Mouse (Mus musculus) cerebellum, adult 2 months (tissue): ENCODE results near the gene Fam104a. TPM values are rescaled to one million over a fixed set of nuclear protein-coding genes. Genes with fewer than 3 reads are reported as not detected.
"Not testable (repeated sequence)": the region's sequence is repeated elsewhere in the genome, so short reads cannot be mapped to it uniquely, and the experiment has no call there.

Source experiments
- DNase-seq, 2 experiments: peaks; one replicate each; pipeline ENCODE4 v3.0.0; 2021
- H3K27ac ChIP-seq: fragments of 200-500 bp; 2 replicates; pipeline ENCODE4 v1.5.1; 2012; ENCODE audit warnings: low read length, control low read depth, inconsistent platforms; ENCODE audit not compliant: insufficient read depth
- H3K27me3 ChIP-seq: fragments of 200-500 bp; 2 replicates; pipeline ENCODE4 v1.6.1; 2012; ENCODE audit warnings: inconsistent platforms, mild to moderate bottlenecking, low read length, moderate library complexity; ENCODE audit not compliant: control insufficient read depth, insufficient read depth
- H3K4me1 ChIP-seq: fragments of 200-500 bp; 2 replicates; pipeline ENCODE4 v1.6.1; 2011; ENCODE audit warnings: low read length; ENCODE audit not compliant: control insufficient read depth, insufficient read depth
- H3K4me3 ChIP-seq: fragments of 200-500 bp; replicated peaks from 2 replicates; pipeline ENCODE3; 2011; ENCODE audit warnings: mild to moderate bottlenecking, low read depth, low read length, control low read depth; ENCODE audit not compliant: insufficient read depth
- CTCF ChIP-seq: fragments of 200-500 bp; IDR thresholded peaks from 2 replicates; pipeline ENCODE4 v1.5.1; 2011; ENCODE audit warnings: low read depth, mild to moderate bottlenecking, control low read depth, low read length, moderate library complexity, borderline replicate concordance; ENCODE audit not compliant: insufficient read depth
- POLR2A ChIP-seq: fragments of 200-500 bp; IDR thresholded peaks from 2 replicates; pipeline ENCODE4 v1.6.1; 2011; ENCODE audit warnings: low read length, control low read depth, borderline replicate concordance; ENCODE audit not compliant: insufficient read depth
- WGBS: fragments of 180-500 bp; shearing (Covaris S2); methylation state at CpG from one replicate; pipeline ENCODE4 v1.1.7; 2018; 5-methylcytosine and 5-hydroxymethylcytosine counted together
- polyA plus RNA-seq: library from polyadenylated mRNA; depleted of rRNA; stranded (reverse); fragments of >200 nt; gene quantifications from 2 replicates; pipeline ENCODE4 v1.2.3, GENCODE M21; 2012

The Fam104a gene
- polyA plus RNA-seq, 1 experiment, result 32.9 TPM

DNA sequence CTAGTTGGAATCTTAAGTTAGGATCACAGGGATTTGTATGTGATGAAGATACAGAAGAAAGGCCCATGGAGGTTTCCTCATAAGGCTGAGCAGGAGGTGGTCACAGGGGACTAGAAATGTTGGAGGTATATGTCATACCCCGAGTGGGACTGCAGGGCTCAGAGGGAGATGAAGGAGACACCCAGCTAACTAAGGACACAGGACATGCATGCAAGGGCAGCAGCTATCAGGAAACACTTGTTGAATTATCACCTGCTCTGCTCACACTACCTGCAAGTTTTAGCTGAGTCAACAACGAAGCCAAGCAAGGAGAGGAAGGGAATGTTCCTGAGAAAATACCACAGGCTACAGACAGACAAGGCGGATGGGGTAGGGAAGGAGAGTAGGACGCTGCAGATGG, 16.3 kb downstream of the Fam104a start:
- Histone ChIP-seq H3K4me3 (no peak overlapping the region), H3K4me1 (peaks cover 18% of the 10 kb centered on the region), H3K27ac (no peak overlapping the region), H3K27me3 (no peaks in the 10 kb centered on the region)
- 73% methylated on average over 4 of the region's 4 CpGs for WGBS
- peak in 1 of 2 experiments; percentile 14 for DNase-seq
- no peak for TF ChIP-seq CTCF
- TF ChIP-seq POLR2A, result no peak

DNA sequence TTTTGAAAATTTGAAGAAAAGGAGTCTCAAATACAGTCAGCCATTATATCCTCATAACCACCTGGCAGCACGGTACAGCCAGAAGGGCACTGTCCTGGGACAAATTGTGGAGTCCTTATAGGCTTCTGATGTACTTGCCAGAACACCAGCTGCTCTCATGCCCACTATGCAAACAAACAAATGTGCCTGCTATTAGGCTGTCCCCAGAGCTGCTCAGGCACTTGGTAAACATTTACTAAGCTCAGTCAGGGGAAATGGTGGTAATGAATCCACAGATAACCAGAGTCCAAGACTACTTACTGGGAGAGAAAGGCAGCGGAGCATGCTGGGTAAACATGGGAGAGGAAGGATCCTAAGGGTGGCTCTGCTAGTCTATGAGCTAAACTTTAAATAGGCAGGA, 16.8 kb downstream of the Fam104a start:
- WGBS, result 33% methylated on average over 2 of the region's 2 CpGs
- Histone ChIP-seq H3K27ac (no peak overlapping the region), H3K4me3 (no peak overlapping the region), H3K4me1 (peaks cover 18% of the 10 kb centered on the region), H3K27me3 (no peaks in the 10 kb centered on the region)
- DNase-seq, result peak in 1 of 2 experiments; percentile 16
- no peak for TF ChIP-seq POLR2A
- no peak for TF ChIP-seq CTCF

DNA sequence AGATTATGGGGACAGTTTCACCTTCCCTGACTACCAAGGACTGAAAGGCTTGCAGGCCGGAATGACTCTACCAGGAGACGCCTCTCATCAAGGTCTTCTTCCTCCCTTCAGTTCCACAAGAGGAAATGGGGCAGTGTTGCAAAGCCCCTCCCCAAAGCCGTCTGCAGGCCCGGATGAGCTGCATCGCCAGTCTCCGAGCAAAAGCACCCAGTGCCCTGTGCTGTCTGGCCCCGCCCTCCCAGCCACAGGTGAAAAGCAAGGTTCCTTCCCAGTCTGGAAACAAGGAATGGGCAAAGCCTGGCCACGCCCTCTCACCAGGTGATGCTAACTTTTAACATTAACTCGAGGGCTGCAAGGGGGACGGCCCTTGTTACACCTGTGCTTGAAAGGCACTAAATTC, 17.3 kb downstream of the Fam104a start:
- Histone ChIP-seq H3K27ac (no peak overlapping the region), H3K4me1 (peaks cover 18% of the 10 kb centered on the region), H3K4me3 (no peak overlapping the region), H3K27me3 (no peaks in the 10 kb centered on the region)
- peak in 1 of 2 experiments; percentile 25 for DNase-seq
- TF ChIP-seq POLR2A (no peak), CTCF (no peak)
- WGBS, result 54% methylated on average over 10 of the region's 10 CpGs

DNA sequence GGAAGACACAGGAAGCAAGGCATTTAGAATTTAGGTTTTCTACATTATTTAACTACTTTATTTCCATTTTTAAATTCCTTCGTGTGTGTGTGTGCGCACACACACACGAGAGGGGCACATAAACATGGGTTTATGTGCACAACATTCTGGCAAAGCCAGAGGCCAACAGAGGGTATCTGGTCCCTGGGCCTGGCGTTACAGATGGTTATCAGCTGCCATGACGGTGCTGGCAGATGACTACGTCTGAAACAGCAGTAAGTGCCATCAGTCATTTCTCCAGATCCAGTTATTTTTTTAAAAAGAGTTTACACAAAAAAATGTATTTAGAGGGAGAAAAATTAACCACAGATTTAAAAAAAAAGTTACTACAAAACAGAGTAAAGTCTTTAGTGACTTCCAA, 17.8 kb downstream of the Fam104a start:
- H3K27me3 ChIP-seq, result no peaks in the 10 kb centered on the region
- H3K27ac ChIP-seq, result no peak overlapping the region
- no peak for DNase-seq
- H3K4me3 ChIP-seq, result no peak overlapping the region
- 47% methylated on average over 6 of the region's 6 CpGs for WGBS
- H3K4me1 ChIP-seq, result peaks cover 23% of the 10 kb centered on the region
- no peak for TF ChIP-seq CTCF
- no peak for TF ChIP-seq POLR2A

DNA sequence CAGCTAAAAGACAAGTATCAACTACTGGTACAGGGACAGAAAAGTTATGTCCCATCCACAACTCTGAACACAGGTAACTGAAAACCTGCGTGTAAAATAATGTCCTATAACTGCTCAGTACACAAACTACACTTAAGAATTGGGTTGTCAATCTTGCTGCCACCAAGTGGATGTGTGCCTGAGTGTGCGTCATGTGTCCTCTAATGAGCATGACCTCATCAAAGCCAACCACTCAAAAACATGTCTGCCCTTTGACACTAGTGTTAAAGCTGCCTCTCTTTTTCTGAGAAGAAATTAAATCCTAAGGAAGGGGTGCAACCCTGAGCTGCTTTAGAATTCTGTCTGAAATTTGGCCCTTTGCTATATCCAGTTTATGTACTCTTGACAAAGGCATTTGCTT, 19.7 kb downstream of the Fam104a start:
- WGBS, result 66% methylated on average over 2 of the region's 2 CpGs
- no peak for DNase-seq
- no peak overlapping the region for H3K4me3 ChIP-seq
- H3K27me3 ChIP-seq, result no peaks in the 10 kb centered on the region
- H3K4me1 ChIP-seq, result peaks cover 26% of the 10 kb centered on the region
- H3K27ac ChIP-seq, result no peak overlapping the region
- TF ChIP-seq CTCF (no peak), POLR2A (no peak)

DNA sequence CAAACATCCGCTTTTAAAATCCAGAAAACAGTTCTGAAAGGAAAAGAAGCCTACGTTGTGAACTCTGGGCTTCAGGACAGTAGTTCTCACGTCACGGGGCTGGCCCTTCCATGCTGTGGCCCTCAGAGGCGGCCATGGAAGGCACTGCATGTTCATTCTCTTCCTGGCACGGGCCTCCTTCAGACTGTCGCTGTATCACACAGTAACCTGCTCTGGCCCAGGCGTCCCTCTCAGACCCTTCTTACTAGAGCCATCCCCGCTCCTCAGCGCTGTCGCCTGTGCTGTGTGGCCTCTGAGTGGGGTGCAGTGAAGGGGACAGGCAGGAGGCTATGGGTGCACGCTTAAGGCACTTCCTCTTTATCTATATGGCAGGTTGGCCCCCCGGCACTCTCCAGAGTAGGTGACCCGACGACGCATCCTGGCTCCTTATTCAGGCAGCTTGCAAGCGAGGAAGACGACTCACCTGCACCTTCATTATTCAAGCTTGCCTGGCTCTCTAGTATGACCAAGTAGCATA, 22.1 kb downstream of the Fam104a start:
- Histone ChIP-seq H3K4me1 (peaks cover 22% of the 10 kb centered on the region), H3K27ac (no peak overlapping the region), H3K4me3 (no peak overlapping the region), H3K27me3 (no peaks in the 10 kb centered on the region)
- no peak for TF ChIP-seq CTCF
- TF ChIP-seq POLR2A, result no peak
- WGBS, result 72% methylated on average over 18 of the region's 18 CpGs
- peak in 1 of 2 experiments; percentile 31 for DNase-seq

DNA sequence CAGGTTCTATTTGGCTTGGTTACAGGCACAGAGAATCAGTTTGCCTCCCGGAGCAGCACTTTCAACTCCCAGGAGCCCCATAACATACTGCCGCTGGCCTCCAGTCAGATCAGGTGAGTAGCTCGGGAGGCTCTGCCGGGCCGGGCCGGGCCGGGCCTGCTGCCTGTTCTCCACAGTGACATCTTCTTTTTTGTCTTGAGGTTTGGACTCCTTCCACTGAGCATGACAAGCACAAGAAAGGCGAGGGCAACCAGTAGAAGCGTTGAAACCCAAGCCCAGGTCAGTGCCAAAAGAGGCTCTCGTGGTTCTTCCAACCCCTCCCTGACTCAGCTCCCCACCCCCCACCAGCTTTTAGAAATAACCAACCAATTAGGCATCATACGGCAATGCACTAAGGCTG, 23.0 kb downstream of the Fam104a start:
- no peaks in the 10 kb centered on the region for H3K27me3 ChIP-seq
- H3K4me3 ChIP-seq, result no peak overlapping the region
- WGBS, result 10% methylated on average over 11 of the region's 11 CpGs
- peak; percentile 50 to 64 for DNase-seq
- H3K27ac ChIP-seq, result no peak overlapping the region
- TF ChIP-seq CTCF (no peak), POLR2A (no peak)
- H3K4me1 ChIP-seq, result peaks cover 27% of the 10 kb centered on the region

DNA sequence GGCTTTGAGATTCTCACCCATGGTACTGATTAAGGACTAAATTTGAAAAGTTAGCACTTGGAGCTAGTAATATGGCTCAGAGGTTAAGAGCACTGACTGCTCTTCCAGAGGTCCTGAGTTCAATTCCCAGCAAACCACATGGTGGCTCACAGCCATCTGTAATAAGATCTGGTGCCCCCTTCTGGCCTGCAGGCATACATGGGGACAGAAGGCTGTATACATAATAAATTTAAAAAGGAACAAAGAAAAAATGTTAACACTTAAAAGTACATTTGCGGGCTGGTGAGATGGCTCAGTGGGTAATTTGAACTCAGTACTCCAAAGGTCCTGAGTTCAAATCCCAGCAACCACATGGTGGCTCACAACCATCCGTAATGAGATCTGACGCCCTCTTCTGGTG, 23.7 kb downstream of the Fam104a start:
- H3K27ac ChIP-seq, H3K27me3 ChIP-seq, DNase-seq, H3K4me3 ChIP-seq: not testable (repeated sequence)
- H3K4me1 ChIP-seq, result peaks cover 34% of the 10 kb centered on the region
- 97% methylated on average over 3 of the region's 3 CpGs for WGBS
